Mouse (Mus musculus): ENCODE measurements at regions not wholly inside any gene's neighbourhood (a gene's known extent, or its start where the extent isn't known, plus 50 kb on each side); places are given as distances from the start of the nearest gene placed in this dataset.

DNA sequence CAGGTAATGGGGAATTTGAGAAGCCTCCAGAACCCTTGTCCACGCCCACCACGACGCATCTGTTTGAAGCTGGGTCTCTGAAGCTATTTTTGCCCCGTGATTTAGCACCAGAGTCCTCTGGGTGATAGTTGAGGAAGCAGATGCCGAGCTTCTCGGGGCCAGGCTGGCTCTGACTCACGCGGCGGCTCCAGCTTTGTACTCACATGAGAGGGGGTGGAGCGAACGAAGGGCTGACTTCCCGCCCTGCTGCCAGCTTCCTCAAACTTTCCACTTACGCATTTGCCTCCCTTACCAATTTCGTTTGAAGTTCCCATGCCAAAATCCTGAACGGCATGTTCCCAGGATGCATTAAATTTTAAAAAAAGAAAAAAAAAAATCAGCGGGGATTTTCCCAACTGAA, 74.1 kb upstream of the Hnrnpa3 start:
- TF ChIP-seq CTCF (IDR thresholded peaks at IDR 0.05; ENCODE audit: low read depth, low read length) (no peak), POLR2AphosphoS5 (IDR thresholded peaks at IDR 0.05; ENCODE audit: insufficient replicate concordance, low read depth, low read length) (no peak)

All from G1E (cell line).